Mouse (Mus musculus) heart, embryonic 10.5 days (tissue): ENCODE results near the gene Prodh2. TPM values are rescaled to one million over a fixed set of nuclear protein-coding genes. Genes with fewer than 3 reads are reported as not detected.
A peak's percentile ranks its signal among the peaks of the same experiment; 100 is the strongest.

Experiments used
- DNase-seq: peaks from one replicate; pipeline ENCODE4 v3.0.0-alpha.2; 2017; ENCODE audit warnings: low spot score
- H3K27ac ChIP-seq: fragments of 300-500 bp; sonication (generic); 2 replicates; pipeline ENCODE4 v1.5.1; 2016; ENCODE audit warnings: mild to moderate bottlenecking
- H3K27me3 ChIP-seq: fragments of 300-500 bp; sonication (generic); 2 replicates; pipeline ENCODE4 v1.6.1; 2016; ENCODE audit warnings: mild to moderate bottlenecking; ENCODE audit not compliant: poor library complexity, insufficient read depth, severe bottlenecking
- H3K36me3 ChIP-seq: fragments of 300-500 bp; sonication (generic); 2 replicates; pipeline ENCODE4 v1.6.1; 2016; ENCODE audit warnings: mild to moderate bottlenecking, moderate library complexity
- H3K4me1 ChIP-seq: fragments of 300-500 bp; sonication (generic); 2 replicates; pipeline ENCODE4 v1.6.1; 2016; ENCODE audit warnings: mild to moderate bottlenecking
- H3K4me3 ChIP-seq: fragments of 300-500 bp; sonication (generic); 2 replicates; pipeline ENCODE4 v1.5.1; 2016; ENCODE audit warnings: mild to moderate bottlenecking, moderate library complexity
- H3K9me3 ChIP-seq: fragments of 300-500 bp; sonication (generic); 2 replicates; pipeline ENCODE4 v1.6.1; 2016; ENCODE audit warnings: mild to moderate bottlenecking, moderate library complexity
- WGBS: fragments of 180-500 bp; shearing (Covaris S2); methylation state at CpG from one replicate; pipeline ENCODE4 v1.1.7; 2016; 5-methylcytosine and 5-hydroxymethylcytosine counted together
- polyA plus RNA-seq: library from polyadenylated mRNA; unstranded; fragments of >200 nt; fragmentation: Nextera tagmentation; extraction: Ambion mirVana; gene quantifications from 2 replicates; pipeline ENCODE4 v1.2.1, GENCODE M21; 2016

Gene Prodh2
- polyA plus RNA-seq, 1 experiment from 2014 or later: 3.0 TPM

DNA sequence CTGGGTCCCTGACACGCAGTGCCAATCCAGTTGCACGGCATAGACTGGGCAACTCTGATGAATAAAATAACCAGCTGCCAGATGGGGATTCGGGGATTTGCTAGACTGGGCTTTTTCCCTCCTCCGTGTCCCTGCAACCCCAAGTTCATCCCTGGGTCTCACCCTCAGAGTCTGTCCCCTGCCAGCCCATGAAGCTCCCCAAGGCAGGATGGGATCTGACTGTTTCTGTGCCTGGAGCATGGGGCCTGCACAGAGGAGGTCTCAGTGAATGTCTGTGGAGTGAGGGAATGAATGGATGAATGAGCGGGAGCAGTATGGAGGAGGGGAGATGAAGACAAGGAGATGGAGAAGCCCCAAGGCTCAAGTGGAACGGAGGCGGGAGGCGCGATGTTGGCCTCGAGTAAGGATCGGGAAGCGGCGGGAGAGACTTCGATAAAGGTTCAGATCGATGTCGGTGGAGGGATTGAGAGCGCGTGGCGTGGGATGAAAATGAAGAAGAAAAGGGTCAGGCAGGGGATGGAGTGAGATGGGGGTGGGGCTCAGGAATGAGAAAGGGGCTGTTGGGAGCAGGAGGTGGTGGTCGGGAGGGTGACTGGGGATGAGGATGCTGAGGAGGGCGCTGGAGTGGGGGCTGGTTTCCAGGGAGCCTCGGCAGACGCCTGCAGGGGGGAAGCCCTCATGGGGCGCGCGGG lies 40.7 kb downstream of the Prodh2 start:
- peaks cover 22% of the 10 kb centered on the region for H3K27me3 ChIP-seq
- peak overlapping the region; percentile 76 for H3K4me3 ChIP-seq
- DNase-seq: no peak
- WGBS: 10% methylated on average over 20 of the region's 26 CpGs
- peak overlapping the region; percentile 90 for H3K27ac ChIP-seq
- H3K36me3 ChIP-seq: peaks cover 33% of the 10 kb centered on the region
- H3K4me1 ChIP-seq: peaks cover 24% of the 10 kb centered on the region
- H3K9me3 ChIP-seq: no peaks in the 10 kb centered on the region

DNA sequence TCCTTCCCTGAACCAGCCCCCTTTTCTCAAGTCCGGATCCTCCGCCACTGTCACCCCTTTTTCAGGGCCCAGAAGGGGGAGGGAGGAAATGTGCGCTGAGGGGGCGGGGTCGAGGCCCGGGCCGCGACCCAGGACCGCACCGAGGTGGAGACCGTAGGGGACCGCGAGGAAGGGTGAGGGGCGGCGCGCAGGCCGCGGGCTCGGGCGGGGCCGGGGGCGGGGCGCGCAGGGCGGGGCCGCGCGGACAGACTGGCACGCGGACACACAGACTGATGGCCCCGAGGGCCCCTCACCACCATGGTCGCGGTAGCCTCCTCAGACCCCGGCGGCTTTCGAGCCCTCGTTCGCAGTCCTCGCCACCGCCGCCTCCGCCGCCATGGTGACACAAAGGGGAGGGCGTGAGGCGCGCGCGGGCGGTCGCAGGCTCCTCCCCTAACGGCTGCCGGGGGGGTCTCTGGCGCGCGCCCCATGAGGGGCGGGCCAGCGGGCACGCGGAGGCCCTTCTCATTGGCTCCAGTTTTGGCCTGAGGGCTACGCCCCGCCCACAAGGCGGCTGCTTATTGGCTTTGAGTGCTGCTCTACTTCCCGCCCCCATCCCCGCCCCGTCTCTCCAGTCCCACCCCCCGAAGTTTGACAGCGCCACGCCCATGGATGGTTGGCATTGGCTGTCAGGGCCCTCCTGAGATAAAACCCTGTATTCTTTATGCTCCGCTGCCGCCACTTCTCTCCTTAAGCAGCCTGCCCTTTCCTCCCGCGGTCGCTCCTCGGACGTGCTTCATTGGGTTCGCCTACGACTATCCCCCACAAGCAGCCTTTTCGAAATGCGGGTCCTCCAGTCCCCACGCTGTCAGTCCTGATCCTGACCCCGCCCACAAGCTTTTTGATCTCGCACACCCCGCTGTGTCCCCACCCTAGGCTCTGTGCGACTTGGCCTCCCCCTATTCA lies 41.5 kb downstream of the Prodh2 start, which contains the start of gene Arhgap33:
Gene Arhgap33, minus strand, starts transcription at position 428 of the 945 bp plus-strand sequence.
- peaks cover 24% of the 10 kb centered on the region for H3K4me1 ChIP-seq
- peak; percentile 98 for DNase-seq
- peaks cover 22% of the 10 kb centered on the region for H3K27me3 ChIP-seq
- under 1% methylated on average over 50 of the region's 84 CpGs for WGBS
- H3K9me3 ChIP-seq: no peaks in the 10 kb centered on the region
- peaks cover 33% of the 10 kb centered on the region for H3K36me3 ChIP-seq
- peak within 1 kb of the TSS; percentile 76 for H3K4me3 ChIP-seq
- peak within 1 kb of the TSS; percentile 90 for H3K27ac ChIP-seq

DNA sequence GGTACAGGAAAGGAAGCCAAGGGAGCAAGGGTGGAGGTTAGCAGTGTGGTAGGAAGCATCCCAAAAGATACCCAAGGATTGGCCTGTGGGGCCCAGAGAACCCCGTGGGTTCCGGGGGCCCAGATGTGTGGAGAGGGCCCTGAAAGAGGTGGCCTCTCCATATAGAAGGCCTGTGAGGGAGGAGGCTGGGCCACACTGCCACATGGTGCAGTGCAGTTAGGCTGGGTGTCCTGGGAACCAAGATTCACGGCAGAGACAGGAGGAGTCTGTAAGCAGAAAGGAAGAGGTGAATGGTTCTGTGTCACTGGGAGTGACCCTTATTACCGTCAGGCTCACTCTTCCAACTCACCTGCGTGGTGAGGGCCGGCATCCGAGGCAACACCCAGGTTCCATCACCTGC lies 47.1 kb downstream of the Prodh2 start:
- Histone ChIP-seq H3K27me3 (no peaks in the 10 kb centered on the region), H3K4me1 (peaks cover under 1% of the 10 kb centered on the region; the same call in 1 of the 2 replicates), H3K9me3 (no peaks in the 10 kb centered on the region), H3K27ac (no peak overlapping the region), H3K36me3 (peaks cover 45% of the 10 kb centered on the region), H3K4me3 (no peak overlapping the region)
- peak; percentile 47 for DNase-seq
- WGBS: 80% methylated on average over 7 of the region's 7 CpGs

DNA sequence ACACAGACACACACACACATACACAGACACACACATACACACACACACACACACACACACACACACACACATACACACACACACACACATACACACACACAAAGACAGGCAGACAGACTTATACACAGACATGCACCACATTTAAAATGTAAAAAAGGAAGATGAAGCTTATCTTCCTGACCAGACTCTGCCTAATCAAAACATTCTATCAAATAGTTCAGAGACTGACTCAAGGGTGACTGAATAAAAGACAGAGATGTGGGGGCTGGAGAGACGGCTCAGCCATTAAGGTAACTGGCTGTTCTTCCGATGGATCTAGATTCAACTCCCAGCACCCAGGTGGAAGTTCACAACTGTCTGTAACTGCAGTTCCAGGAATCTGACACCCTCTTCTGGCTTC lies 50.9 kb downstream of the Prodh2 start:
- Histone ChIP-seq H3K27me3 (no peaks in the 10 kb centered on the region), H3K9me3 (no peaks in the 10 kb centered on the region), H3K36me3 (peaks cover 61% of the 10 kb centered on the region), H3K4me1 (no peaks in the 10 kb centered on the region), H3K4me3 (no peak overlapping the region), H3K27ac (no peak overlapping the region)
- 87% methylated on average over 2 of the region's 2 CpGs for WGBS
- DNase-seq: no peak

DNA sequence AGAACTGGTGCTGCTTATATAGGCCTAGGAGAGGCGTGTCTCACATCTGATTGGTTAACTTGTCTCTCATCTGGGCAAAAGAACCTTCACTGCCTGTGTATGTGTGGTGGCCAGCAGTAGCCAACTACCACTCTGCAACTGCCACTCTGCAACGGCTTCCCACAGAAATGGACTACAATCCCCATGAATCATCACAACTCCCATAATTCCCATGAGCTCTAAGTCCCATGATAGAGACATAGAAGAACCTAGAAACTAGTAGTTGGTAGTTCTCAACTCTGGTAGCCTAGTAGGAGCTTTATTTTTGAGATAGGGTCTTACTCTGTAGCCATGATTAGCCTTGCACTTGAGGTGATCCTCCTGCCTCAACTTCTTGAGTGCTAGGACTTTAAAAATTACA lies 56.5 kb downstream of the Prodh2 start:
- no peaks in the 10 kb centered on the region for H3K27me3 ChIP-seq
- H3K27ac ChIP-seq: no peak overlapping the region
- DNase-seq: no peak
- 90% methylated on average over 2 of the region's 2 CpGs for WGBS
- H3K36me3 ChIP-seq: peaks cover 34% of the 10 kb centered on the region
- peaks cover 17% of the 10 kb centered on the region for H3K4me1 ChIP-seq
- H3K4me3 ChIP-seq: no peak overlapping the region
- no peaks in the 10 kb centered on the region for H3K9me3 ChIP-seq

DNA sequence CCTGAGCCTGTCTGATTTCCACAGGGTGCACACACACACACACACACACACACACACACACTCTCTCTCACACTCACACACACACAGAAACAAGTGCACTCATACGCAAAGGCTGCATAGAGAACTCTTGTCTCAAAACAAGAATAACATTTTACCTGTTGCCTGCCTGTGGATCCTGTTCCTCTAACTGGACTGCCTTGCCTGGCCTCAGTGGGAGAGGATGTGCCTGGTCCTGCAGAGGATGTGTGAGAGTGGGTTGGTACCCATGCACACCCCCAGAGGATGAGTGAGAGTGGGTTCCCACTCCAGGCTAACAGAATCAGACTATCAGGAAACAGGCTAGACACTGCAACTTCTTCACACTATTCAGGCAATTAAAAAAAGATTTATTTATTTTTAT lies 57.2 kb downstream of the Prodh2 start:
- peaks cover 37% of the 10 kb centered on the region for H3K36me3 ChIP-seq

DNA sequence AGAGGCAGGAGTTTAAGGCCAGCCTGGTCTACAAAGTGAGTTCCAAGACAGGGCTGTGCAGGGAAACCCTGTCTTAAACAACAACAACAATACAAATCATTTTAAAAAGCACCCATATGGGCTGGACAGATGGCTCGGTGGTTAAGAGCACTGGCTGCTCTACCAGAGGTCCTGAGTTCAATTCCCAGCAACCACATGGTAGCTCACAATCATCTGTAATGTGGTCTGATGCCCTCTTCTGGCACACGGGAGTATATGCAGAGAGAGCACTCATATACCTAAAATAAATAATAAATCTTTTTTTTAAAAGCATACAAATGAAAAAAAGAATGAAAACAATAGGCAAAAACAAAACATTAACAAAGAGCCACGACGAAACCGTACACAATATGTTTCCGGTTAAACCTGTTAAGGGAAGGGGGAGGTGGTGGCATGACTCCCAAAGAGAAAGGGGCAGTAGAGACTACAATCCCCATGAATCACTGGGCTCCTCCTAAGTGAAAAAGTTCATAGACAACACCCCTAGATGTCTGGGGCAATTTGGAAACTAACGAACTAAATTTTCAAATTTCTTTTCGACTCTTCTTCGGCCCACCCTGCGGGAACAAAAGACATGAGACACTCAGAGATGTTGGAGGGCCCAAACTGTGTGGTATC lies 58.2 kb downstream of the Prodh2 start:
- Histone ChIP-seq H3K4me3 (peak overlapping the region; percentile 75), H3K27me3 (no peaks in the 10 kb centered on the region), H3K36me3 (peaks cover 39% of the 10 kb centered on the region), H3K4me1 (peaks cover 17% of the 10 kb centered on the region), H3K9me3 (no peaks in the 10 kb centered on the region), H3K27ac (peak overlapping the region; percentile 97)
- WGBS: 2% methylated on average over 10 of the region's 10 CpGs
- DNase-seq: no peak

More for the DNA sequence above, 57.2 kb downstream of the Prodh2 start:
- Histone ChIP-seq H3K27ac (no peak overlapping the region), H3K4me3 (no peak overlapping the region), H3K27me3 (no peaks in the 10 kb centered on the region), H3K4me1 (peaks cover 17% of the 10 kb centered on the region), H3K9me3 (no peaks in the 10 kb centered on the region)
- DNase-seq: no peak
- 100% methylated on average over 1 of the region's 1 CpGs for WGBS

DNA sequence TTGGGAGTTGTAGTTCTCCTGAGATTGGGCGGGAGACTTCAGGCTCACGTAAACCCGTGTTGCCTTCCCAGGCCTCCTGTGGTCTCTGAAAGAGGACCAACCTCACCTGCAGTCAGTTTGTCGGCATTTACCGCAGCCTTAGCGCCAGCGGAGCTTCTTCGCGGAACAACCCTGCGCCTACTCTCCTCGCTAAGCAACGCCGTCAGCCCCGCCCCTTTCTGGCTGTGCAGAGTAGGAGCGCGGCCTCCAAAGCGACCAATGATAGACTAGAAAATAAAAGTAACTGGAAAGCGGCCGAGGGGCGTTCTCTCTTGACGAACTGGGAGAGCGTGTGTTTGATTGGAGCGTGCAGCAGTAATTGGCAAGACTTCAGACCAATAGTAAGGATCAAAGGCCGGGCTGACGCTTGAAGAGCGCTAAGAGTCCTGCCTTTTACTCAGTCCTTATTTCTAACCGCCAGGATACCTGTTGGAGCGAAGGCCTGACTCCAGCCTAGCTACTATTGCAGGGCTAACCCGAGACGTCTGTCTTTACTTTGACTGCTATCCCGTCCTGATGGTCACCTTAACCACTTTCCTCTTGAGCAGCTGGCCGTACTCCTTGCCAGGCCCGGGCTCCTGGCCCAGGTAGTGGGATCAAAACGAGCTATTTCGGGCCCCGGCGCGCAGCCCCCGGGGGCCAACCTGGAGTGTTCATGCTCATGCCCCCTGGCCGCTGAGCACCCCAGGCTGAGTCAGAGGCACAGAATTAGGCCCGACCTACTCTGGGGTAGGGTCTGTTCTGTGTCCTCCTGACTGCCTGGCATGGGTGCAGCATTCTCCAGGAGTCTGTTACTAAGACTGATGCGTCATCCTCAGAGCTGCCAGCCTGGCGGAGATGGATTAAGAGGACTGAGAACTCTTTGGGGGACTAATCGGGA lies 58.9 kb downstream of the Prodh2 start, which contains the start of the genes Hspb6 and Proser3:
Gene Hspb6, plus strand, starts transcription at position 77 of the 919 bp plus-strand sequence.
Gene Proser3, minus strand, starts transcription at position 198 of the 919 bp plus-strand sequence.
- peaks cover 44% of the 10 kb centered on the region for H3K36me3 ChIP-seq
- peak; percentile 99 for DNase-seq
- H3K9me3 ChIP-seq: no peaks in the 10 kb centered on the region
- H3K4me3 ChIP-seq: peak within 1 kb of the TSS; percentile 75
- WGBS: under 1% methylated on average over 44 of the region's 44 CpGs
- H3K4me1 ChIP-seq: peaks cover 17% of the 10 kb centered on the region
- H3K27ac ChIP-seq: peak within 1 kb of the TSS; percentile 97
- H3K27me3 ChIP-seq: no peaks in the 10 kb centered on the region

DNA sequence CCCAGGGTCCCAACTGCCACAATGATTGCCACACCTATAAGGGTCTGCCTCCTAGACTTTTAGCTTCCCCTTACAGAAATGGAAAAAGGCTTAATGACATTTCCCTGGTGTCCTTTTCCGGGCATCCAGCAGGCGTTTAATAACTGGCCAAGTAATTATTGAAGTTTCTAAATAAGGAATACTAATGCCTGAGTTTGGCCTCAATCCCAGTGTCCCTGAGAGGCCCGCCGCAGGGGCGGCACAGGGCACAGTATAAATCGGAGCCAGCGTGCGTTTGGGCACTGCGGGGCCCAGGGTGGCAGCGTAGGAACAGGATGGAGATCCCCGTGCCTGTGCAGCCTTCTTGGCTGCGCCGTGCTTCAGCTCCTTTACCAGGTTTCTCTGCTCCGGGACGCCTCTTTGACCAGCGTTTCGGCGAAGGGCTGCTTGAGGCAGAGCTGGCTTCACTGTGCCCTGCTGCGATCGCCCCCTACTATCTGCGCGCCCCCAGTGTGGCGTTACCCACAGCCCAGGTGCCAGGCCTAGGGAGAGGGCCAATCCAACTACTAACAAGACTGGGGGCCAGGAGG lies 59.7 kb downstream of the Prodh2 start:
- Histone ChIP-seq H3K4me1 (peaks cover 22% of the 10 kb centered on the region), H3K27me3 (no peaks in the 10 kb centered on the region), H3K9me3 (no peaks in the 10 kb centered on the region), H3K4me3 (peak overlapping the region; percentile 75), H3K27ac (peak overlapping the region; percentile 97), H3K36me3 (peaks cover 44% of the 10 kb centered on the region)
- WGBS: 5% methylated on average over 23 of the region's 23 CpGs
- no peak for DNase-seq

DNA sequence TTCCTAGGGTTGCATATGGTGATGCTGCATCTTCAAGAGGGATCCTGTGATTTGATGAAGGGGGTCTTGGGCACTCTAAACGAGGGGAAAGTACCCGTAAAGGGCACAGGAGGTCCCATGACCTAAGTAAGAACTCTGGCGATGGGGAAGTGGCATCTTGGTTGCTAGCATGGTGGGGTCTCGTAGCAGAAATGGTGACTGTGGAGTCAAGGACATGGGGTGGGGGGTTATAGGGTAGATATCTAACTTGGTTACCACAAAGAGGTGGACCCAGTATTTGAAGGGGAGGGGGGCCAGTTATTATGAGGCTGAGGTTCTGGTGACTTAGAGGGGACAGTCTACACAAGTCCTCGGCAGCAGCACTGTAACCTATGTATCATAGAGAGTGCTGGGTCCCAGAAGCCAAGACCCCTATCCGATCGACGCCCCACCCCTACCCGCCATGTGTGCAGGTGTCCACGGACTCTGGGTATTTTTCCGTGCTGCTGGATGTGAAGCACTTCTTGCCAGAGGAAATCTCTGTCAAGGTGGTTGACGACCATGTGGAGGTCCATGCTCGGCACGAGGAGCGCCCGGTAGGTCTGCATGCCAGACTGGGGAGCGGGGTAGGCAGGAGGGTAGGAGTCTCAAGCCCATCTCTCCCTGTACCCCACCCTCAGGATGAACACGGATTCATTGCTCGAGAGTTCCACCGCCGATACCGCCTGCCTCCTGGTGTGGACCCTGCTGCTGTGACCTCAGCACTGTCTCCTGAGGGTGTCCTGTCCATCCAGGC lies 60.6 kb downstream of the Prodh2 start:
- Histone ChIP-seq H3K9me3 (no peaks in the 10 kb centered on the region), H3K27me3 (no peaks in the 10 kb centered on the region), H3K27ac (peak overlapping the region; percentile 97; the same call in 1 of the 2 replicates), H3K36me3 (peaks cover 39% of the 10 kb centered on the region), H3K4me1 (peaks cover 31% of the 10 kb centered on the region), H3K4me3 (peak overlapping the region; percentile 75)
- DNase-seq: no peak
- WGBS: 85% methylated on average over 22 of the region's 22 CpGs

DNA sequence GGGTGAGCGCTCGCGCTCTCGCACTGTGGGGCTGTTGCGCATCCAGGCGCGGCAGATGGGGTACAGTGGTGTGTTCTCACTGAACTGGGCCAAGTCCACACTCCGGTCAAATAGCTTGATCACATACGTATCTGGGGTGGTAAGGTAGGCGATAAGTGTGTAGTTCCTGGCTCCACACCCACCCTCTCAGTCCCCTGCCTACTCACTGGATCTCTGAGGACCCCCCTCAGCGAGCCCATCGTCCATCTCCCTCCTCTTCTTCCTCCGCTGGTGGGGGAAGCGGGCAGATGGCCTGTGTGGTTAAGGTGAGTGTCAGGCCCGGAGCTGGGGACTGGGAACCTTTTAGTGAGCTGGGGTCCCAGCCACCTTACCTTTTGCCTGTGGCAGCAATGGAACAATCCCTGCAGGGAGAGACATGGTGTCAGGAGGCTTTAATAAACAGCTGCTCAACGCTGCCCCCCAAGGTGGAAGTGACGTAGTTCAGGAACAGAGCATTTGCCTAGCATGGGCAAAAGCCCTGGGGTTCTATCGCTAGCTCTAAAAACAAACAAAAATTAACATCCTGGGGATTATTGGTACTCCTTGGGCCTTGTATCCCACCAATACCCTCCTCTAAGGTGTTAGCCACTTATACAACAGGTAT lies 63.6 kb downstream of the Prodh2 start:
- Histone ChIP-seq H3K36me3 (peaks cover 42% of the 10 kb centered on the region), H3K27ac (no peak overlapping the region), H3K9me3 (no peaks in the 10 kb centered on the region), H3K27me3 (no peaks in the 10 kb centered on the region), H3K4me1 (peaks cover 32% of the 10 kb centered on the region), H3K4me3 (no peak overlapping the region)
- WGBS: 91% methylated on average over 18 of the region's 18 CpGs
- no peak for DNase-seq
